Mouse (Mus musculus): ENCODE results near the gene Cask. TPM values are rescaled to one million over a fixed set of nuclear protein-coding genes. Genes with fewer than 3 reads are reported as not detected.

Gene Cask
- polyA plus RNA-seq, 1 experiment from 2014 or later = 5.7 TPM

GRCm38 (mm10) chrX:13489761-13490160, 361.4 kb downstream of the Cask start:
- Histone ChIP-seq H3K36me3 (no peaks in the 10 kb centered on the region), H3K27ac (ENCODE audit: poor library complexity, severe bottlenecking) (no peak overlapping the region), H3K4me3 (no peak overlapping the region), H3K27me3 (replicated peaks) (peaks cover 26% of the 10 kb centered on the region), H3K4me1 (replicated peaks) (no peaks in the 10 kb centered on the region), H3K9ac (no peak overlapping the region), H3K4me2 (no peak overlapping the region), H3K9me3 (replicated peaks) (peaks cover 17% of the 10 kb centered on the region)
- WGBS = 63% methylated on average over 1 of the region's 1 CpGs
- ATAC-seq (ENCODE audit: insufficient number of reproducible peaks, low FRiP score) = no peak

GRCm38 (mm10) chrX:13489001-13489400, 362.2 kb downstream of the Cask start:
- no peaks in the 10 kb centered on the region for H3K4me1 ChIP-seq (replicated peaks)
- H3K36me3 ChIP-seq = no peaks in the 10 kb centered on the region
- H3K4me2 ChIP-seq = no peak overlapping the region
- no peak overlapping the region for H3K27ac ChIP-seq (ENCODE audit: poor library complexity, severe bottlenecking)
- no peak overlapping the region for H3K9ac ChIP-seq
- peaks cover 26% of the 10 kb centered on the region for H3K27me3 ChIP-seq (replicated peaks)
- peaks cover 17% of the 10 kb centered on the region for H3K9me3 ChIP-seq (replicated peaks)
- WGBS = 81% methylated on average over 3 of the region's 3 CpGs
- no peak overlapping the region for H3K4me3 ChIP-seq
- no peak for ATAC-seq (ENCODE audit: insufficient number of reproducible peaks, low FRiP score)

GRCm38 (mm10) chrX:13484447-13484846, 366.7 kb downstream of the Cask start:
- Histone ChIP-seq H3K4me2 (no peak overlapping the region), H3K36me3 (no peaks in the 10 kb centered on the region), H3K9ac (no peak overlapping the region), H3K27me3 (replicated peaks) (peaks cover 21% of the 10 kb centered on the region), H3K27ac (ENCODE audit: poor library complexity, severe bottlenecking) (no peak overlapping the region), H3K9me3 (replicated peaks) (peaks cover 17% of the 10 kb centered on the region), H3K4me3 (no peak overlapping the region), H3K4me1 (replicated peaks) (no peaks in the 10 kb centered on the region)
- no peak for ATAC-seq (ENCODE audit: insufficient number of reproducible peaks, low FRiP score)

GRCm38 (mm10) chrX:13482576-13482975, 368.6 kb downstream of the Cask start:
- no peaks in the 10 kb centered on the region for H3K36me3 ChIP-seq
- ATAC-seq (ENCODE audit: insufficient number of reproducible peaks, low FRiP score) = no peak

GRCm38 (mm10) chrX:13479570-13479969, 371.6 kb downstream of the Cask start:
- H3K36me3 ChIP-seq = no peaks in the 10 kb centered on the region
- no peaks in the 10 kb centered on the region for H3K4me1 ChIP-seq (replicated peaks)
- H3K4me3 ChIP-seq = no peak overlapping the region
- ATAC-seq (ENCODE audit: insufficient number of reproducible peaks, low FRiP score) = no peak
- no peak overlapping the region for H3K27ac ChIP-seq (ENCODE audit: poor library complexity, severe bottlenecking)
- H3K9me3 ChIP-seq (replicated peaks) = peaks cover 6% of the 10 kb centered on the region; the same call in 1 of the 2 replicates
- H3K27me3 ChIP-seq (replicated peaks) = peaks cover 19% of the 10 kb centered on the region; the same call in 1 of the 2 replicates
- H3K9ac ChIP-seq = no peak overlapping the region
- H3K4me2 ChIP-seq = no peak overlapping the region

More at GRCm38 (mm10) chrX:13482576-13482975, 368.6 kb downstream of the Cask start:
- Histone ChIP-seq H3K27me3 (replicated peaks) (peaks cover 31% of the 10 kb centered on the region), H3K4me3 (no peak overlapping the region), H3K4me1 (replicated peaks) (no peaks in the 10 kb centered on the region), H3K9ac (no peak overlapping the region), H3K27ac (ENCODE audit: poor library complexity, severe bottlenecking) (no peak overlapping the region), H3K9me3 (replicated peaks) (peaks cover 17% of the 10 kb centered on the region), H3K4me2 (no peak overlapping the region)
- 77% methylated on average over 1 of the region's 1 CpGs for WGBS

GRCm38 (mm10) chrX:13478298-13478697, 372.9 kb downstream of the Cask start:
- ATAC-seq (ENCODE audit: insufficient number of reproducible peaks, low FRiP score) = no peak
- no peak overlapping the region for H3K4me3 ChIP-seq
- no peaks in the 10 kb centered on the region for H3K4me1 ChIP-seq (replicated peaks)
- no peak overlapping the region for H3K27ac ChIP-seq (ENCODE audit: poor library complexity, severe bottlenecking)
- no peak overlapping the region for H3K9ac ChIP-seq
- peaks cover 6% of the 10 kb centered on the region; the same call in 1 of the 2 replicates for H3K9me3 ChIP-seq (replicated peaks)
- H3K27me3 ChIP-seq (replicated peaks) = peaks cover 19% of the 10 kb centered on the region; the same call in 1 of the 2 replicates
- no peaks in the 10 kb centered on the region for H3K36me3 ChIP-seq
- H3K4me2 ChIP-seq = no peak overlapping the region
- 58% methylated on average over 5 of the region's 5 CpGs for WGBS

GRCm38 (mm10) chrX:13477596-13477995, 373.6 kb downstream of the Cask start:
- Histone ChIP-seq H3K4me1 (replicated peaks) (no peaks in the 10 kb centered on the region), H3K4me2 (no peak overlapping the region), H3K9me3 (replicated peaks) (peaks cover 6% of the 10 kb centered on the region; the same call in 1 of the 2 replicates), H3K36me3 (no peaks in the 10 kb centered on the region), H3K4me3 (no peak overlapping the region), H3K9ac (no peak overlapping the region), H3K27ac (ENCODE audit: poor library complexity, severe bottlenecking) (no peak overlapping the region), H3K27me3 (replicated peaks) (peaks cover 19% of the 10 kb centered on the region; the same call in 1 of the 2 replicates)
- 68% methylated on average over 2 of the region's 2 CpGs for WGBS
- ATAC-seq (ENCODE audit: insufficient number of reproducible peaks, low FRiP score) = no peak

- ATAC-seq (ENCODE audit: insufficient number of reproducible peaks, low FRiP score) = no peak
- no peak overlapping the region for H3K4me2 ChIP-seq
- 69% methylated on average over 1 of the region's 1 CpGs for WGBS
These were observed 375.8 kb downstream of the Cask start for GRCm38 (mm10) chrX:13475382-13475781.

GRCm38 (mm10) chrX:13472751-13473225, 378.4 kb downstream of the Cask start:
- no peak overlapping the region for H3K4me2 ChIP-seq
- H3K9me3 ChIP-seq (replicated peaks) = peaks cover 6% of the 10 kb centered on the region; the same call in 1 of the 2 replicates
- H3K4me3 ChIP-seq = no peak overlapping the region
- 71% methylated on average over 4 of the region's 4 CpGs for WGBS
- no peak overlapping the region for H3K27ac ChIP-seq (ENCODE audit: poor library complexity, severe bottlenecking)
- ATAC-seq (ENCODE audit: insufficient number of reproducible peaks, low FRiP score) = no peak
- H3K9ac ChIP-seq = no peak overlapping the region
- peaks cover 10% of the 10 kb centered on the region; the same call in 1 of the 2 replicates for H3K27me3 ChIP-seq (replicated peaks)
- H3K4me1 ChIP-seq (replicated peaks) = no peaks in the 10 kb centered on the region
- H3K36me3 ChIP-seq = no peaks in the 10 kb centered on the region

More at GRCm38 (mm10) chrX:13475382-13475781, 375.8 kb downstream of the Cask start:
- Histone ChIP-seq H3K4me3 (no peak overlapping the region), H3K9ac (no peak overlapping the region), H3K9me3 (replicated peaks) (peaks cover 6% of the 10 kb centered on the region; the same call in 1 of the 2 replicates), H3K4me1 (replicated peaks) (no peaks in the 10 kb centered on the region), H3K27me3 (replicated peaks) (peaks cover 19% of the 10 kb centered on the region; the same call in 1 of the 2 replicates), H3K36me3 (no peaks in the 10 kb centered on the region), H3K27ac (ENCODE audit: poor library complexity, severe bottlenecking) (no peak overlapping the region)

- no peak overlapping the region for H3K4me3 ChIP-seq
- H3K9ac ChIP-seq = no peak overlapping the region
- H3K27ac ChIP-seq (ENCODE audit: poor library complexity, severe bottlenecking) = no peak overlapping the region
- H3K27me3 ChIP-seq (replicated peaks) = peaks cover 6% of the 10 kb centered on the region; the same call in 1 of the 2 replicates
- H3K36me3 ChIP-seq = no peaks in the 10 kb centered on the region
- H3K4me2 ChIP-seq = no peak overlapping the region
- H3K9me3 ChIP-seq (replicated peaks) = peaks cover 6% of the 10 kb centered on the region; the same call in 1 of the 2 replicates
- ATAC-seq (ENCODE audit: insufficient number of reproducible peaks, low FRiP score) = no peak
- H3K4me1 ChIP-seq (replicated peaks) = no peaks in the 10 kb centered on the region
- 74% methylated on average over 3 of the region's 3 CpGs for WGBS
These were observed 379.2 kb downstream of the Cask start for GRCm38 (mm10) chrX:13471925-13472324.

- peak; percentile 55; the same call in 1 of the 2 replicates for ATAC-seq (ENCODE audit: insufficient number of reproducible peaks, low FRiP score)
- H3K9ac ChIP-seq = peak overlapping the region; percentile 45; the same call in 1 of the 2 replicates
- H3K4me2 ChIP-seq = peak overlapping the region; percentile 49
- 0 out of 2 replicates have a peak, but pooled peaks cover 10% of the 10 kb centered on the region for H3K9me3 ChIP-seq (replicated peaks)
- H3K27ac ChIP-seq (ENCODE audit: poor library complexity, severe bottlenecking) = peak overlapping the region; percentile 81
- peaks cover 6% of the 10 kb centered on the region; the same call in 1 of the 2 replicates for H3K27me3 ChIP-seq (replicated peaks)
- 43% methylated on average over 9 of the region's 9 CpGs for WGBS
- H3K36me3 ChIP-seq = no peaks in the 10 kb centered on the region
- H3K4me3 ChIP-seq = no peak overlapping the region
- H3K4me1 ChIP-seq (replicated peaks) = no peaks in the 10 kb centered on the region
These were observed 381.7 kb downstream of the Cask start for GRCm38 (mm10) chrX:13469160-13470116.

Data from heart, embryonic 12.5 days (tissue).